ENCODE assay signal across 8 mouse cellular contexts in the genomic region with DNA sequence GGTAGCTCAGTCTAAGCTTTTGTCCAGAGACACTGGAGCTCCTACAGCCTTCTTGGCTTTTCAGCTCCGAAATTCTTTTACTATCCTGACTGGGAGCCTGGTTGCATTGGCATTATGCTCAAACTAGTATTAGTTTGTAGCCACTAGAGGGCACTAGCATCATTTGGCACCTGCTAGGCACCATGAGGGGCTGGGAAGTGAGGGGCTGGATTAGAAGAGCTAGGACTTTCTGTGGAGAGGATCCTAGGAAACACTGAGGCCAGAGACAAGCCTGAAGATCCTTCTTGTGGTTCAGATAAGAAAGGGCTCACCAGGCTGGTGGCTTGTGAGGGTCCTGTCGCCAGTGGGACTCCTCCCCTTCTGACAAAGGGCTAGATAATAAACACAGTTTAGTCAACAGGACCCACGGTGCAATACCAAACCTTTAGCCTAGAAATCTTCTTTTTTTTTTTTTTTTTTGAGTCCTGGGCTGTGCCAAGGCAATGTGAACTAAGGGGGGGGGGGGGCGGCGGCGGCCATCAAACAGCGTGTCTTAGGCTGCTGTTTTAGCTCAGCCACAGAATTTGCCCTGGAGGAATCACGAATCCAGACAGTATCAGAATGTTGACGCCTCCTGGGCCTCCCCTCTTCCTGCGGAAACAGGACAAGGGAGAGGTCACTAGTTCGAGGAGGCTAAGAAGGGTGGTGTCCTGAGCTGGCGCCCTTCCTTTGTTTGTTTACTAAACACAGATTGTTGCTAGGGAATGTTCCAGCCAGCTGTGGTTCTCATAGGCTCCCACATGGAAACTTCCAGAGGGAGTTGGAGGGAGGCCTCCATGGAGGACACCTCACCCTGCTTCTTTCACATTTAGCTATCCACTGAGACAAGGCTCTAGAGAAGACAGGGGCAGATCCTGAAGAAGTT. TPM values are rescaled to one million over a fixed set of nuclear protein-coding genes. Genes with fewer than 3 reads are reported as not detected.
DNase-seq lines count a peak whose midpoint lies in the region; ATAC-seq and TF ChIP-seq lines count a peak whose summit lies in the region.

No protein-coding gene starts in this region.

- H3K9me3 ChIP-seq in E14TG2a.4 (ENCODE audit: low read length): peaks cover 29% of the 10 kb centered on the region
- H3K9me3 ChIP-seq in heart, embryonic 13.5 days: no peaks in the 10 kb centered on the region
- no peaks in the 10 kb centered on the region for H3K9me3 ChIP-seq in kidney, embryonic 15.5 days (replicated peaks)
- no peaks in the 10 kb centered on the region for H3K9me3 ChIP-seq in liver, embryonic 11.5 days (ENCODE audit: control insufficient read depth, low read length)

- no peak overlapping the region for H3K4me3 ChIP-seq in E14TG2a.4 (replicated peaks; ENCODE audit: low read length)
- H3K4me3 ChIP-seq in embryonic fibroblast, embryonic 13.5 days (ENCODE audit: insufficient read depth, low read length): no peak overlapping the region
- H3K4me3 ChIP-seq in heart, embryonic 13.5 days: peak overlapping the region; percentile 24
- H3K4me3 ChIP-seq in kidney, embryonic 15.5 days (replicated peaks): no peak overlapping the region
- no peak overlapping the region for H3K4me3 ChIP-seq in liver, embryonic 11.5 days (ENCODE audit: low read depth, low read length)

- 12% methylated on average over 12 of the region's 12 CpGs for WGBS in heart, embryonic 13.5 days
- 40% methylated on average over 12 of the region's 12 CpGs for WGBS in kidney, embryonic 15.5 days
- WGBS in liver, embryonic 11.5 days: 24% methylated on average over 12 of the region's 12 CpGs

- TF ChIP-seq POLR2A in brain, embryonic 14.5 days (IDR thresholded peaks at IDR 0.05; ENCODE audit: borderline replicate concordance, extremely low read depth, insufficient read depth, insufficient read length, poor library complexity, severe bottlenecking): no peak
- TF ChIP-seq POLR2A in embryonic fibroblast, embryonic 13.5 days (IDR thresholded peaks at IDR 0.05; ENCODE audit: low read depth, low read length): no peak

- H3K9ac ChIP-seq in heart, embryonic 13.5 days: peak overlapping the region; percentile 59
- H3K9ac ChIP-seq in kidney, embryonic 15.5 days: no peak overlapping the region
- H3K9ac ChIP-seq in liver, embryonic 11.5 days (ENCODE audit: low read depth, low read length): no peak overlapping the region

- no peaks in the 10 kb centered on the region; the same call in 1 of the 2 replicates for H3K27me3 ChIP-seq in E14TG2a.4 (ENCODE audit: insufficient read depth, low read length)
- H3K27me3 ChIP-seq in heart, embryonic 13.5 days (replicated peaks): no peaks in the 10 kb centered on the region
- no peaks in the 10 kb centered on the region for H3K27me3 ChIP-seq in kidney, embryonic 15.5 days
- no peaks in the 10 kb centered on the region for H3K27me3 ChIP-seq in liver, embryonic 11.5 days (replicated peaks; ENCODE audit: control insufficient read depth, insufficient read depth, low read length)

- peak; percentile 88 for DNase-seq in brain, embryonic 14.5 days (ENCODE audit: low read depth)
- DNase-seq in liver, embryonic 11.5 days (ENCODE audit: low spot score): peak; percentile 55
- DNase-seq in naive thymus-derived CD4-positive, alpha-beta T cell, adult 2 months (ENCODE audit: low read depth): peak; percentile 62
- peak; percentile 67 for DNase-seq in testis, postnatal 10 days (ENCODE audit: low spot score)

- no peaks in the 10 kb centered on the region for H3K4me1 ChIP-seq in E14TG2a.4 (replicated peaks; ENCODE audit: low read depth, low read length)
- no peaks in the 10 kb centered on the region for H3K4me1 ChIP-seq in embryonic fibroblast, embryonic 13.5 days (ENCODE audit: control insufficient read depth, insufficient read depth, low read length)
- peaks cover 13% of the 10 kb centered on the region for H3K4me1 ChIP-seq in heart, embryonic 13.5 days
- peaks cover 10% of the 10 kb centered on the region; the same call in 1 of the 2 replicates for H3K4me1 ChIP-seq in kidney, embryonic 15.5 days
- 0 out of 2 replicates have a peak, but pooled peaks cover 2% of the 10 kb centered on the region for H3K4me1 ChIP-seq in liver, embryonic 11.5 days (replicated peaks; ENCODE audit: control insufficient read depth, insufficient read depth, low read length)

- H3K36me3 ChIP-seq in E14TG2a.4 (ENCODE audit: insufficient read depth, low read length): no peaks in the 10 kb centered on the region
- H3K36me3 ChIP-seq in heart, embryonic 13.5 days: no peaks in the 10 kb centered on the region
- H3K36me3 ChIP-seq in kidney, embryonic 15.5 days: no peaks in the 10 kb centered on the region
- H3K36me3 ChIP-seq in liver, embryonic 11.5 days (ENCODE audit: control insufficient read depth, insufficient read depth, low read length): no peaks in the 10 kb centered on the region

- TF ChIP-seq CTCF in E14TG2a.4 (conservative IDR thresholded peaks at IDR 0.05; ENCODE audit: low read length): peak; percentile 45
- peak; percentile 81; the same call in 1 of the 2 replicates for TF ChIP-seq CTCF in brain, embryonic 14.5 days (IDR thresholded peaks at IDR 0.05; ENCODE audit: borderline replicate concordance, extremely low read depth, insufficient read depth, insufficient read length)
- TF ChIP-seq CTCF in embryonic fibroblast, embryonic 13.5 days (IDR thresholded peaks at IDR 0.05; ENCODE audit: borderline replicate concordance, insufficient read depth, low read length): peak; percentile 62; the same call in 1 of the 2 replicates

- no peak overlapping the region for H3K27ac ChIP-seq in embryonic fibroblast, embryonic 13.5 days (ENCODE audit: insufficient read depth, low read length)
- H3K27ac ChIP-seq in heart, embryonic 13.5 days (replicated peaks): peak overlapping the region; percentile 64
- H3K27ac ChIP-seq in kidney, embryonic 15.5 days: peak overlapping the region; percentile 60; the same call in 1 of the 2 replicates
- H3K27ac ChIP-seq in liver, embryonic 11.5 days (ENCODE audit: low read depth, low read length): no peak overlapping the region

- peak overlapping the region; percentile 62 for H3K4me2 ChIP-seq in heart, embryonic 13.5 days
- H3K4me2 ChIP-seq in kidney, embryonic 15.5 days: peak overlapping the region; percentile 46
- peak overlapping the region; percentile 47 for H3K4me2 ChIP-seq in liver, embryonic 11.5 days

- ATAC-seq in heart, embryonic 13.5 days (ENCODE audit: extremely low read depth, insufficient number of reproducible peaks, low FRiP score, low TSS enrichment): peak; percentile 58; the same call in 1 of the 2 replicates
- ATAC-seq in kidney, embryonic 15.5 days (replicated peaks; ENCODE audit: low FRiP score): peak; percentile 80
- ATAC-seq in liver, embryonic 11.5 days (replicated peaks; ENCODE audit: low FRiP score): peak; percentile 73

RNA-seq across cellular contexts. Expression of a gene that starts 7.1 kb away (rescaled TPM):
- 0.12 TPM in 1 of 2 replicates, not detected in the other for polyA plus RNA-seq in brain, embryonic 14.5 days (2012; rRNA removed)
- polyA plus RNA-seq in embryonic fibroblast, embryonic 13.5 days (2011; ENCODE audit: insufficient read length, low read depth, missing spikeins): not detected in 2 replicates
- polyA plus RNA-seq in heart, embryonic 13.5 days (2015; fragmentation: Nextera tagmentation; extraction: Ambion mirVana): not detected in 2 replicates
- polyA plus RNA-seq in kidney, embryonic 15.5 days (2015; fragmentation: Nextera tagmentation; extraction: Ambion mirVana): not detected in 2 replicates
- polyA plus RNA-seq in liver, embryonic 11.5 days (2014; fragmentation: Nextera tagmentation; extraction: Ambion mirVana): not detected in 2 replicates

RNA-seq across cellular contexts. Expression of a gene that starts 33.2 kb away (rescaled TPM):
- polyA plus RNA-seq in brain, embryonic 14.5 days (2012; rRNA removed): 138 and 145 TPM in 2 replicates
- 33.1 and 35.1 TPM in 2 replicates for polyA plus RNA-seq in embryonic fibroblast, embryonic 13.5 days (2011; ENCODE audit: insufficient read length, low read depth, missing spikeins)
- 37.4 and 38.7 TPM in 2 replicates for polyA plus RNA-seq in heart, embryonic 13.5 days (2015; fragmentation: Nextera tagmentation; extraction: Ambion mirVana)
- 47.8 and 48.1 TPM in 2 replicates for polyA plus RNA-seq in kidney, embryonic 15.5 days (2015; fragmentation: Nextera tagmentation; extraction: Ambion mirVana)
- polyA plus RNA-seq in liver, embryonic 11.5 days (2014; fragmentation: Nextera tagmentation; extraction: Ambion mirVana): 32.4 and 33.5 TPM in 2 replicates

RNA-seq across cellular contexts. Expression of a gene that starts 33.2 kb away (rescaled TPM):
- 9.9 and 11.1 TPM in 2 replicates for polyA plus RNA-seq in brain, embryonic 14.5 days (2012; rRNA removed)
- polyA plus RNA-seq in embryonic fibroblast, embryonic 13.5 days (2011; ENCODE audit: insufficient read length, low read depth, missing spikeins): 24.0 and 32.6 TPM in 2 replicates
- polyA plus RNA-seq in heart, embryonic 13.5 days (2015; fragmentation: Nextera tagmentation; extraction: Ambion mirVana): 32.0 and 35.2 TPM in 2 replicates
- polyA plus RNA-seq in kidney, embryonic 15.5 days (2015; fragmentation: Nextera tagmentation; extraction: Ambion mirVana): 43.0 and 43.9 TPM in 2 replicates
- polyA plus RNA-seq in liver, embryonic 11.5 days (2014; fragmentation: Nextera tagmentation; extraction: Ambion mirVana): 60.4 and 61.5 TPM in 2 replicates

RNA-seq across cellular contexts. Expression of a gene that starts 38.4 kb away (rescaled TPM):
- 11.2 and 14.1 TPM in 2 replicates for polyA plus RNA-seq in brain, embryonic 14.5 days (2012; rRNA removed)
- 0.13 TPM in 1 of 2 replicates, not detected in the other for polyA plus RNA-seq in embryonic fibroblast, embryonic 13.5 days (2011; ENCODE audit: insufficient read length, low read depth, missing spikeins)
- polyA plus RNA-seq in heart, embryonic 13.5 days (2015; fragmentation: Nextera tagmentation; extraction: Ambion mirVana): 3.2 and 3.6 TPM in 2 replicates
- polyA plus RNA-seq in kidney, embryonic 15.5 days (2015; fragmentation: Nextera tagmentation; extraction: Ambion mirVana): 0.60 and 0.66 TPM in 2 replicates
- 0.14 and 0.32 TPM in 2 replicates for polyA plus RNA-seq in liver, embryonic 11.5 days (2014; fragmentation: Nextera tagmentation; extraction: Ambion mirVana)

Comparison
In these comparisons a context has a peak if more than half of its experiments do, and no peak if none do; other contexts are left out.
1. H3K27ac ChIP-seq: peak in heart, embryonic 13.5 days (single experiment) and kidney, embryonic 15.5 days (single experiment); none in embryonic fibroblast, embryonic 13.5 days (single experiment) and liver, embryonic 11.5 days (single experiment).
2. Peak in every context shown above with its lines, with median percentiles within 50 percentile points of each other: CTCF ChIP-seq, DNase-seq, ATAC-seq and H3K4me2 ChIP-seq.